Mouse (Mus musculus) stomach, embryonic 16.5 days (tissue): ENCODE data around the gene Lrrc71. TPM values are rescaled to one million over a fixed set of nuclear protein-coding genes. Genes with fewer than 3 reads are reported as not detected.

Experiments
- ATAC-seq: fragments of 200-750 bp; cut with Nextera tagmentation; 2 replicates; pipeline ENCODE4 v1.8.0; 2017; ENCODE audit warnings: moderate number of reproducible peaks, moderate TSS enrichment; ENCODE audit not compliant: insufficient read depth, low FRiP score
- H3K27ac ChIP-seq: fragments of 300-500 bp; sonication (generic); 2 replicates; pipeline ENCODE4 v1.5.1; 2014; ENCODE audit warnings: low read length
- H3K27me3 ChIP-seq: fragments of 300-500 bp; sonication (generic); 2 replicates; pipeline ENCODE4 v1.6.1; 2014; ENCODE audit warnings: low read length, control low read depth, mixed read lengths; ENCODE audit not compliant: control insufficient read depth, insufficient read depth
- H3K36me3 ChIP-seq: fragments of 300-500 bp; sonication (generic); 2 replicates; pipeline ENCODE4 v1.6.1; 2014; ENCODE audit warnings: low read length; ENCODE audit not compliant: control insufficient read depth, insufficient read depth
- H3K4me1 ChIP-seq: fragments of 300-500 bp; sonication (generic); 2 replicates; pipeline ENCODE4 v1.6.1; 2014; ENCODE audit warnings: low read length, control low read depth, mixed read lengths; ENCODE audit not compliant: control insufficient read depth, insufficient read depth
- H3K4me2 ChIP-seq: fragments of 300-500 bp; sonication (generic); 2 replicates; pipeline ENCODE4 v1.6.1; 2014; ENCODE audit warnings: low read depth, low read length, mixed read lengths
- H3K4me3 ChIP-seq: fragments of 300-500 bp; sonication (generic); replicated peaks from 2 replicates; pipeline ENCODE4 v1.5.1; 2014; ENCODE audit warnings: mild to moderate bottlenecking, low read length
- H3K9ac ChIP-seq: fragments of 300-500 bp; sonication (generic); 2 replicates; pipeline ENCODE4 v1.6.1; 2014; ENCODE audit warnings: low read length
- H3K9me3 ChIP-seq: fragments of 300-500 bp; sonication (generic); replicated peaks from 2 replicates; pipeline ENCODE4 v1.6.1; 2016; ENCODE audit warnings: low read length, control low read depth; ENCODE audit not compliant: control insufficient read depth
- WGBS: fragments of 180-500 bp; shearing (Covaris S2); extraction: QIAGEN DNeasy Blood & Tissue Kit; methylation state at CpG from one replicate; pipeline ENCODE4 v1.1.7; 2014; 5-methylcytosine and 5-hydroxymethylcytosine counted together
- polyA plus RNA-seq: library from polyadenylated mRNA; unstranded; fragments of >200 nt; fragmentation: Nextera tagmentation; extraction: Ambion mirVana; gene quantifications from 2 replicates; pipeline ENCODE4 v1.2.1, GENCODE M21; 2015

Lrrc71 gene
- polyA plus RNA-seq, result 0.63 and 1.0 TPM in 2 replicates

DNA sequence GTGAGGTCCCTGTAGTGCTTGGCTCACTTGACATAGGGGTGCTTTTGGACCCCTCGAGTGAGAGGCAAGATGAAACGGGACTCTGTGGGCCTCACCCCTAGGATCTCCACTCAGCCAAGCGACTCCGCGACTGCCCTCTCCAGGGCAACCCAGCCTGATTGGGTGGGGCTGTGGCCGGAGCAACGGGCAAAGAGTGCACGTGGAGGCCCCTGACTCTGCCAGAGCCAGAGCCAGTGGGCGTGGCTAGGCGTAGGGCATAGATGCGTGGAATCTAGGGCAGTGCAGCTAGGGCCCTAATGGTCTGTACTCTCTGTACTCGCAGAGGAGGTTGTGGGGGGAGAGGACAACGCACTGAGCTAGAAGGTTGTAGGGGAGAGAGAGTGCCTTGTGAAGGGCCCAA, at the start of gene Lrrc71:
Gene Lrrc71, minus strand, starts transcription at position 195 of the 400 bp plus-strand sequence.
- 39% methylated on average over 13 of the region's 13 CpGs for WGBS
- no peak within 1 kb of the TSS for H3K4me2 ChIP-seq
- ATAC-seq, result no peak

DNA sequence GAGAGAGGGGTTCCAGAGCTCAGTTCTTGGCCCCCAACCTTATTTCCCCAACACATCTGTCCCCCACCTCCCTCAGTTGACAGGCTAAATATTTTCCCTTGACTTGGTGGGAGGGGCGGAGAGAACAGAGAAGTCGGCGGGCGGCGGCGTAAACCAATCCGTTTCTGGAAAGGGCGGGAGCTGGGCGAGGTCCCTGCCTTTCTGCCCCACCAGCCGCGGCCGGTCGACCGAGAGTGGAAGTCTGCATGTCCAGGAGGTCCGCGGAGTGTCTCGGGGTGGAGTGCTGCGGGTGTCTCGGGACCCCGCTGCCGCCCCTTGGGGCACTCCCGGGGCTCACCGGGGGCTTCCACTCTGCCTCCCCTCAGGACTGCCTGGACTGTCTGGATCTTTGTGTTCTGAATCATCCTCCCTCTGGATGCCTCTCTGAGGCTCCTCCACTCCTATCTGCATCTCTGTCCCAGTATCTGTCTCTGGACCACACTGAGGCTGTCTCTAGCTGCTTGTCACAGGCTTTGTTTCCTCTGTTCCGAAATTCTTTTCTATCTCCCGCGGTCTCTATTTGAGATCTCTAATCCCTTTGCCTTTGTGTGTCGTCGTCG, 48.4 kb upstream of the Lrrc71 start, which contains the start of gene Insrr:
Gene Insrr, plus strand, starts transcription at position 216 of the 599 bp plus-strand sequence.
- peaks cover 76% of the 10 kb centered on the region for H3K27me3 ChIP-seq
- H3K9me3 ChIP-seq, result no peaks in the 10 kb centered on the region
- H3K4me3 ChIP-seq, result peak within 1 kb of the TSS; percentile 46
- ATAC-seq, result peak; percentile 8; the same call in 1 of the 2 replicates
- H3K36me3 ChIP-seq, result no peaks in the 10 kb centered on the region
- WGBS, result 2% methylated on average over 29 of the region's 29 CpGs
- H3K27ac ChIP-seq, result no peak within 1 kb of the TSS
- H3K4me2 ChIP-seq, result peak within 1 kb of the TSS; percentile 67
- H3K9ac ChIP-seq, result peak within 1 kb of the TSS; percentile 68
- peaks cover 26% of the 10 kb centered on the region for H3K4me1 ChIP-seq

More for the DNA sequence above, at the start of gene Lrrc71:
- H3K4me3 ChIP-seq, result no peak within 1 kb of the TSS
- H3K9ac ChIP-seq, result no peak within 1 kb of the TSS
- peaks cover 18% of the 10 kb centered on the region; the same call in 1 of the 2 replicates for H3K4me1 ChIP-seq
- H3K27me3 ChIP-seq, result 0 out of 2 replicates have a peak, but pooled peaks cover 3% of the 10 kb centered on the region
- no peaks in the 10 kb centered on the region for H3K9me3 ChIP-seq
- H3K36me3 ChIP-seq, result no peaks in the 10 kb centered on the region
- H3K27ac ChIP-seq, result no peak within 1 kb of the TSS

DNA sequence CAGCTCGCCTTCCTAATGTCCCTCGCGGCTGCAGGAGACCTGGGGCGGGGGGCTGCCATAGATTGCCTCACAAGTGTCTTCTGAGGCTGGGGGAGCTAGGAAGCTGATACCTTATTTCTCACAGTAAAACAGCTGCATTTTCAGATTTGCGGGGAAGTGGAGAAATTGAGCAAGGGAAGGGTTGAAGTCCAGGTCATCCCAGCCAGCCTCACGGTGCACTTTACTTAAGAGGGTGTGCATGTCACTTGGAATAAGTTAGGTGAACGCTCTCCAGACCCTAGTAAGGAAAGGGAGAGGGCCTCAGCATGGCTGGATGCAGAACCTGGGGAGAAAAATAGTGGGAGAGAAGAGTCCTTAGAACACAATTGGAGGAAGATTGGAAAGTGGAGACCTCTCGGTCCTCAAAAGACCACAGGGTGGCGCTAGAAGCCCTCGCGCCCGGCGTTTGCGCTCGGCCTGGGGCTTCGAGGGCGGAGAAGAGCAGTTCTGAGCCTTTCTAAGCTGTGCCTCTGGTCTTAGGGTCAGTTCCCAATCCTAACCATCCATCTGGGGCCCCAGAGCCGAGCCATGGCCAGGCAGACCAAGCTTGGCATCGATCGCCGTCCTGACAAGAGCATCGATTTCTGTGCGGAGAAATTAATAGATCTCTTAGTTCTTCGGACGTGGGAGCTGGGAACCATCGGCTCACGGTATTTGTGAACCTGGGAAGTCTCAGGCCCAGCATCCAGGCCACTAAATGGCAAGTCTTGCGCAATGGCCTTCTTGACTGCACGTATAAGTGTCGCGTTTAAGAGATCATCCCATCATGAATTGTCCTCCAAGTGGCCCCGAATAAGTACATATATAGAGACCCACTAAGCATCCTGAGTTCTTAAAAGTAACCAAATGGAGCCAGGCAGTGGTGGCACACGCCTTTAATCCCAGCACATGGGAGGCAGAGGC, 47.2 kb upstream of the Lrrc71 start:
- H3K9me3 ChIP-seq, result no peaks in the 10 kb centered on the region
- peak overlapping the region; percentile 30 for H3K4me3 ChIP-seq
- peaks cover 78% of the 10 kb centered on the region for H3K27me3 ChIP-seq
- 0 out of 2 replicates have a peak overlapping the region, but pooled peaks have one; percentile 38 for H3K9ac ChIP-seq
- ATAC-seq, result no peak
- no peak overlapping the region for H3K27ac ChIP-seq
- WGBS, result 15% methylated on average over 33 of the region's 33 CpGs
- H3K4me1 ChIP-seq, result peaks cover 26% of the 10 kb centered on the region
- H3K4me2 ChIP-seq, result peak overlapping the region; percentile 51
- H3K36me3 ChIP-seq, result no peaks in the 10 kb centered on the region

DNA sequence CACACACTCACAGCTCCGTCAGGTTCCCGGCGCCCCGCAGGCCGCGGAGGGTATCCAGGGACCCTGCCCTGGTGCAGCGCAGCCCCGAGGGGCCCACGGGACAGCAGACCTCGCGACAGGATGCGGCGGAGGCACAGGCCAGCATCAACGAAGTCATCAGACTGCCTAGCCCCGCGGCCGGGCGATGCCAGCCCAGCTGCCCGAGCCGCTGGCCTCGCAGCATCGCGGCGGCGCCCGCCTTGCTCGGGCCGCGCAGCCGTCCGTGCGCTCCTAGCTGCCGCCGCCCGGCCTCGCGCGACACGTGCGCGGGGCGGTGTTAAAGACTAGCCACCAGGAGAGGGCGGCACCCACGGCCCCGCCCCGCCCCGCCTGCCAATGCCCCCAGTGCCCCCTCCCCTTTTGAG, 46.5 kb upstream of the Lrrc71 start, which contains the start of gene Ntrk1:
Gene Ntrk1, minus strand, starts transcription at position 241 of the 404 bp plus-strand sequence.
- H3K9ac ChIP-seq, result peak within 1 kb of the TSS; percentile 38; the same call in 1 of the 2 replicates

DNA sequence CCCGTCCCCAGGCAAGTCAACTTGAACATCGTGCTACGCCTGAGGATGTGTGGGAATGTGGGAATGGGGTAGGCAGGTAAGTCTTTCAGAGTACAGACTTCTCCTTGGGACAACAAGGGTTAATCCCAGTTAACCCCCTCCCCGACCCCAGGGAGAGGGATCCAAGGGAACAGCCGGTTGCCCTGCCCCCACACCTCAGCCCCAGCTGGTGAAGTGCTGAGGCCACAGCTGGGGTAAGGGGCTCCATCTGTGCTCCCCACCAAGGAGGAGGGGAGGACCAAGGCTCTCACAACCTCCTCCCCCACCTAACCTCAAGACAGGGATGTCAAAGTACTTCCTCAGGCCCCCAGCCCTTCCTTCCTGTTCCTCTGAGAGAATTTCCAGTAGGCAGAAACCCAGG, 41.3 kb upstream of the Lrrc71 start:
- H3K27ac ChIP-seq, result no peak overlapping the region
- WGBS, result 27% methylated on average over 5 of the region's 5 CpGs
- H3K9ac ChIP-seq, result no peak overlapping the region
- no peaks in the 10 kb centered on the region for H3K9me3 ChIP-seq
- no peak overlapping the region for H3K4me2 ChIP-seq
- no peak overlapping the region for H3K4me3 ChIP-seq
- no peaks in the 10 kb centered on the region for H3K36me3 ChIP-seq
- no peak for ATAC-seq
- peaks cover 1% of the 10 kb centered on the region for H3K4me1 ChIP-seq
- H3K27me3 ChIP-seq, result peaks cover 35% of the 10 kb centered on the region

More for the DNA sequence above, 46.5 kb upstream of the Lrrc71 start, which contains the start of gene Ntrk1:
- H3K4me1 ChIP-seq, result peaks cover 26% of the 10 kb centered on the region
- WGBS, result 3% methylated on average over 47 of the region's 47 CpGs
- H3K9me3 ChIP-seq, result no peaks in the 10 kb centered on the region
- no peak for ATAC-seq
- peak within 1 kb of the TSS; percentile 51 for H3K4me2 ChIP-seq
- H3K27me3 ChIP-seq, result peaks cover 75% of the 10 kb centered on the region
- H3K4me3 ChIP-seq, result peak within 1 kb of the TSS; percentile 30
- H3K36me3 ChIP-seq, result no peaks in the 10 kb centered on the region
- H3K27ac ChIP-seq, result no peak within 1 kb of the TSS

DNA sequence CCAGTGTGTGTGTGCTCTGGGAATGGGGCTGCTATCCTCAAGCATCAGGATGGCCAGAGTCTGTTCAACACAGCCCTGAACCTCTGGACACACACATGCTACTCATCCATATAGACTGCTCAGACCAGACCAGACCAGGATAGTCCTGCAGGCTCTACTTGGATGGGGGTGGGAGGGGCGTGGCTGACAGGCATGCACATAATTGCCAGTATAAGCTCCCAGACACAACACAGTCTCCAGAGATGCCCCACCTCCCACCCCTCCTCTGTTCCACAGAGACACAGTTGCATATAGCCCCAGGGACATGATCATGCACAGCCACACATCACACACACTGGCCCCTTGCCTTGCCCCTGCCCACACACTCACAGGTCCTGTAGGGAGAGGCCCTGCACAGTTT, 40.8 kb upstream of the Lrrc71 start:
- H3K27me3 ChIP-seq, result peaks cover 30% of the 10 kb centered on the region
- no peak for ATAC-seq
- H3K9ac ChIP-seq, result no peak overlapping the region
- no peak overlapping the region for H3K4me2 ChIP-seq
- H3K4me1 ChIP-seq, result no peaks in the 10 kb centered on the region; the same call in 1 of the 2 replicates
- H3K9me3 ChIP-seq, result no peaks in the 10 kb centered on the region
- no peak overlapping the region for H3K4me3 ChIP-seq
- no peaks in the 10 kb centered on the region for H3K36me3 ChIP-seq
- H3K27ac ChIP-seq, result no peak overlapping the region
- 48% methylated on average over 1 of the region's 1 CpGs for WGBS

DNA sequence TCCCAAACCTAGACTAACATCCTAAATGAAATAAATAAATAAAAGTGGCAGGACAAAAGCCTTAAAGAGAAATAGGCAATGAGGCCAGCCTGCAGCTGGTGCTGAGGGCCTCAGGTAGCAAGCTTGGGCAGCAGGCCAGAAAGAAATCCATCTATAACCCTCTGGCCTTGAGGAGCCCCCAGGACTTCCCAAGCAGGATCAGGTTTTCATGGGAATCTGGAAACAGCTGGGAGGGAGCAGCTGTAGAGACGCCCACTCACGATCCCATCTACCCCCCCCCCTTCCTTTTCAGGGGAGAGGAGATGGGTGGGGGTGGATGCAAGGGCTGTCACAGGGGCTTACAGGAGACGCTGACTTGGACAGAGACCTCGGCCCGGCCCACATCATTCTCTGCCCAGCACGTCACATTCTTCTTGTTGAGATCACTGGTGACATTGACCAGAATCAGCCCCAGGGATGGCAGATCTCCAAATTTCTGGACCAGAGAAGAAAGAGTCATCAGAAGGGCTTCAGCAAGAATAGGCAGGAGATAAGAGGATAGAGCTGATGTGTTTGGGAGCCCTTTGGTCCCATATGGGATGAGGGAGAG, 37.3 kb upstream of the Lrrc71 start:
- ATAC-seq, result peak; percentile 44; the same call in 1 of the 2 replicates
- Histone ChIP-seq H3K27ac (no peak overlapping the region), H3K4me1 (no peaks in the 10 kb centered on the region; the same call in 1 of the 2 replicates), H3K27me3 (no peaks in the 10 kb centered on the region), H3K4me2 (no peak overlapping the region), H3K4me3 (no peak overlapping the region), H3K36me3 (no peaks in the 10 kb centered on the region), H3K9ac (no peak overlapping the region), H3K9me3 (no peaks in the 10 kb centered on the region)
- 12% methylated on average over 6 of the region's 6 CpGs for WGBS

DNA sequence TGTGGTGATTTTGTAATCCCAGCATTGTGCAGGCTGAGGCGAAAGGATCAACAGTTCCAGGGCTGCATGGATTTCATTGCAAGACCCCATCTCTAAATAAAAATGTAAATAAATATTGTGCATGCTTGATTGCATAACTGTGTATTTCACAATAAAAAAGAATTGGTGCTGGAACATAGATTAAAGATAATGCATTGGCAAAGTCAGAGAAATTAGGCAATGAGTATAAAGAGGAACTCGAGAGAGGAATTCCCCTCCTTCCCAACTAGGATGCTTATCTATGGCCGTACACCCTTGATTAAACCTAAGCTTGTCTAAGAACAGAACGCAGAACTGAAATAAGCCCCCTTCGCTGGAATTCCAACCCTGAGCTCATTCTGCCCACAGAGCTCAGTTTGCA, 36.7 kb upstream of the Lrrc71 start:
- Histone ChIP-seq H3K9ac (no peak overlapping the region), H3K4me1 (no peaks in the 10 kb centered on the region; the same call in 1 of the 2 replicates), H3K27ac (no peak overlapping the region), H3K27me3 (no peaks in the 10 kb centered on the region), H3K36me3 (no peaks in the 10 kb centered on the region), H3K4me2 (no peak overlapping the region), H3K4me3 (no peak overlapping the region), H3K9me3 (no peaks in the 10 kb centered on the region)
- no peak for ATAC-seq
- 55% methylated on average over 5 of the region's 5 CpGs for whole genome bisulfite sequencing
